Mouse (Mus musculus) liver, embryonic 11.5 days (tissue): ENCODE measurements around the gene Adamts17. TPM values are rescaled to one million over a fixed set of nuclear protein-coding genes. Genes with fewer than 3 reads are reported as not detected.

ENCODE experiments used
- ATAC-seq: fragments of 200-750 bp; cut with Nextera tagmentation; replicated peaks from 2 replicates; pipeline ENCODE4 v1.8.0; 2017; ENCODE audit warnings: moderate number of reproducible peaks, mild to moderate bottlenecking, moderate TSS enrichment, moderate library complexity; ENCODE audit not compliant: low FRiP score
- DNase-seq: peaks from one replicate; pipeline ENCODE4 v3.0.0-alpha.2; 2017; ENCODE audit warnings: low spot score
- H3K27ac ChIP-seq: fragments of 300-500 bp; sonication (generic); 2 replicates; pipeline ENCODE4 v1.5.1; 2014; ENCODE audit warnings: mild to moderate bottlenecking, low read depth, low read length, control low read depth
- H3K27me3 ChIP-seq: fragments of 300-500 bp; sonication (generic); replicated peaks from 2 replicates; pipeline ENCODE4 v1.6.1; 2014; ENCODE audit warnings: low read length, mixed read lengths; ENCODE audit not compliant: control insufficient read depth, insufficient read depth
- H3K36me3 ChIP-seq: fragments of 300-500 bp; sonication (generic); 2 replicates; pipeline ENCODE4 v1.6.1; 2014; ENCODE audit warnings: mild to moderate bottlenecking, low read length, moderate library complexity, mixed read lengths; ENCODE audit not compliant: control insufficient read depth, insufficient read depth
- H3K4me1 ChIP-seq: fragments of 300-500 bp; sonication (generic); replicated peaks from 2 replicates; pipeline ENCODE4 v1.6.1; 2014; ENCODE audit warnings: low read length, mixed read lengths; ENCODE audit not compliant: control insufficient read depth, insufficient read depth
- H3K4me2 ChIP-seq: fragments of 300-500 bp; sonication (generic); 2 replicates; pipeline ENCODE4 v1.6.1; 2014; ENCODE audit warnings: mild to moderate bottlenecking, control low read depth, moderate library complexity
- H3K4me3 ChIP-seq: fragments of 300-500 bp; sonication (generic); 2 replicates; pipeline ENCODE4 v1.5.1; 2014; ENCODE audit warnings: low read depth, low read length, control low read depth
- H3K9ac ChIP-seq: fragments of 300-500 bp; sonication (generic); 2 replicates; pipeline ENCODE4 v1.6.1; 2014; ENCODE audit warnings: low read depth, low read length, control low read depth
- H3K9me3 ChIP-seq: fragments of 300-500 bp; sonication (generic); 2 replicates; pipeline ENCODE4 v1.6.1; 2016; ENCODE audit warnings: low read length, inconsistent platforms, mixed read lengths; ENCODE audit not compliant: control insufficient read depth
- WGBS: fragments of 180-500 bp; shearing (Covaris S2); extraction: QIAGEN DNeasy Blood & Tissue Kit; methylation state at CpG from one replicate; pipeline ENCODE4 v1.1.7; 2014; 5-methylcytosine and 5-hydroxymethylcytosine counted together
- polyA plus RNA-seq: library from polyadenylated mRNA; unstranded; fragments of >200 nt; fragmentation: Nextera tagmentation; extraction: Ambion mirVana; gene quantifications from 2 replicates; pipeline ENCODE4 v1.2.1, GENCODE M21; 2014

Gene Adamts17
- polyA plus RNA-seq, 1 experiment from 2014 or later: 1.5 TPM

GRCm38 (mm10) chr7:66857610-66858009 lies 18.1 kb downstream of the Adamts17 start:
- no peaks in the 10 kb centered on the region for H3K36me3 ChIP-seq
- DNase-seq (no peak), ATAC-seq (no peak)
- no peak overlapping the region for H3K27ac ChIP-seq
- H3K4me2 ChIP-seq: no peak overlapping the region
- H3K4me1 ChIP-seq: no peaks in the 10 kb centered on the region
- H3K9ac ChIP-seq: no peak overlapping the region
- WGBS: 64% methylated on average over 1 of the region's 1 CpGs
- no peaks in the 10 kb centered on the region for H3K9me3 ChIP-seq
- no peak overlapping the region for H3K4me3 ChIP-seq
- H3K27me3 ChIP-seq: no peaks in the 10 kb centered on the region

- Histone ChIP-seq H3K27ac (no peak overlapping the region), H3K9me3 (no peaks in the 10 kb centered on the region), H3K27me3 (no peaks in the 10 kb centered on the region), H3K4me3 (no peak overlapping the region), H3K36me3 (no peaks in the 10 kb centered on the region), H3K4me1 (no peaks in the 10 kb centered on the region), H3K9ac (no peak overlapping the region), H3K4me2 (no peak overlapping the region)
- WGBS: 69% methylated on average over 12 of the region's 12 CpGs
- no peak for DNase-seq
- ATAC-seq: no peak
Measured at GRCm38 (mm10) chr7:66858247-66859075, 18.9 kb downstream of the Adamts17 start.

- DNase-seq: no peak
Measured at GRCm38 (mm10) chr7:66859220-66859619, 19.7 kb downstream of the Adamts17 start.

GRCm38 (mm10) chr7:66866944-66867718 lies 27.6 kb downstream of the Adamts17 start:
- no peak overlapping the region for H3K9ac ChIP-seq
- H3K4me3 ChIP-seq: no peak overlapping the region
- WGBS: 72% methylated on average over 19 of the region's 19 CpGs
- H3K4me2 ChIP-seq: no peak overlapping the region
- ATAC-seq: no peak
- H3K36me3 ChIP-seq: no peaks in the 10 kb centered on the region
- H3K27ac ChIP-seq: no peak overlapping the region
- DNase-seq: no peak
- no peaks in the 10 kb centered on the region for H3K27me3 ChIP-seq
- no peaks in the 10 kb centered on the region for H3K4me1 ChIP-seq
- no peaks in the 10 kb centered on the region for H3K9me3 ChIP-seq

More at GRCm38 (mm10) chr7:66859220-66859619, 19.7 kb downstream of the Adamts17 start:
- H3K27ac ChIP-seq: no peak overlapping the region
- H3K4me2 ChIP-seq: no peak overlapping the region
- H3K9me3 ChIP-seq: no peaks in the 10 kb centered on the region
- H3K36me3 ChIP-seq: no peaks in the 10 kb centered on the region
- no peak overlapping the region for H3K9ac ChIP-seq
- no peaks in the 10 kb centered on the region for H3K4me1 ChIP-seq
- no peak overlapping the region for H3K4me3 ChIP-seq
- ATAC-seq: no peak
- H3K27me3 ChIP-seq: no peaks in the 10 kb centered on the region
- WGBS: 81% methylated on average over 5 of the region's 5 CpGs

GRCm38 (mm10) chr7:66867719-66868501 lies 28.4 kb downstream of the Adamts17 start:
- H3K4me2 ChIP-seq: no peak overlapping the region
- no peak overlapping the region for H3K9ac ChIP-seq
- ATAC-seq: no peak
- 71% methylated on average over 13 of the region's 13 CpGs for WGBS
- no peak overlapping the region for H3K4me3 ChIP-seq
- no peaks in the 10 kb centered on the region for H3K9me3 ChIP-seq
- DNase-seq: no peak
- no peaks in the 10 kb centered on the region for H3K27me3 ChIP-seq
- no peaks in the 10 kb centered on the region for H3K36me3 ChIP-seq
- no peaks in the 10 kb centered on the region for H3K4me1 ChIP-seq
- H3K27ac ChIP-seq: no peak overlapping the region

DNA sequence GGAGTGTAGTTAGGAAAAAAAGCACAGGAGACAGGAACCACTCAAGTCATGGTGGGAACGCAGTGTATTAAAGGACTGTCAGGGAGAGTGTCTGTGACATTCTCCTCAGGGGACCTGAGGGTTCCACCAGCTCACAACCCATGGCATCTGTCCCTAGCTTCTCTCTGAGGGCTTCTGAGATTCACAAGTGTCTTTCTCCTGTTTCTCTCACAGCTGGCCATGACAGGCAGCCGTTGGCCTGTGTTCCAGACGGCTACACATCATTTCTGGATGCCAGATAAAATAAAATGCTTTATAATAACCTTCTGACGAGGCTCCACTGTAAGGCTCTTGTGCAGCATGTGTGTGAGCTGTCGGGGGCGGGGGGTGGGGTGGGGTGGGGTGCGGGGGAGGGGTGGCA lies 32.0 kb downstream of the Adamts17 start:
- no peak overlapping the region for H3K27ac ChIP-seq
- 73% methylated on average over 7 of the region's 7 CpGs for WGBS
- H3K9me3 ChIP-seq: no peaks in the 10 kb centered on the region
- ATAC-seq (no peak), DNase-seq (no peak)
- no peaks in the 10 kb centered on the region for H3K27me3 ChIP-seq
- no peak overlapping the region for H3K9ac ChIP-seq
- no peak overlapping the region for H3K4me2 ChIP-seq
- H3K4me1 ChIP-seq: no peaks in the 10 kb centered on the region
- H3K4me3 ChIP-seq: no peak overlapping the region
- H3K36me3 ChIP-seq: no peaks in the 10 kb centered on the region

DNA sequence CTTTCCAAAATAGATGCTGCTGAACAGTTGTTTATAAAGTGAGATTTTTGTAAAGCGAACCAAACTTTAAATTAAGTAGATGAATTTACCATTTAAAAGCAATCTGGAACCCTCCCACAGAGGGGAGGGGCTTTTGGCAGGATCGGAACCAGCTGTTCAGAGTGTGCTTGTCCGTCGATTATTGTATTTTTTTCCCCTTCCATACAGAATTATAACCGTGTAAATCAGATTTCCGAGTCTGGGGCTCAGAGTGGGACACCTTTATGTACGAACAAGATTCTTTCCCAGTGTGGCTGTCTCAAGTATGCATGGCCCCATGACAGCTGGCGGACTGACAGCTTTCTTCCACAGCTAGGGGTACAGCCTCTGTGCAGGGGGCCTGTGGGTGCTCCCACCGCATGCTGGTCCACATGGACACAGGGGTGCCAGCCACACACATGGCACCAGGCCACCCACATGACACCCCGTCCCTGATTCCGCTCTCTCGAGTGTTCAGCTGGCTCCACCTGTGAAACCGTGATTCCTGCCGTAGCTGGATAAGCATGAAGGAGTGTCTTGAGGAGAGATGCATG lies 32.5 kb downstream of the Adamts17 start:
- ATAC-seq (no peak), DNase-seq (no peak)
- Histone ChIP-seq H3K4me3 (no peak overlapping the region), H3K27me3 (no peaks in the 10 kb centered on the region), H3K4me2 (no peak overlapping the region), H3K27ac (no peak overlapping the region), H3K36me3 (no peaks in the 10 kb centered on the region), H3K4me1 (no peaks in the 10 kb centered on the region), H3K9me3 (no peaks in the 10 kb centered on the region), H3K9ac (no peak overlapping the region)
- 87% methylated on average over 14 of the region's 14 CpGs for WGBS

- Histone ChIP-seq H3K4me1 (no peaks in the 10 kb centered on the region), H3K27me3 (no peaks in the 10 kb centered on the region), H3K27ac (no peak overlapping the region), H3K36me3 (no peaks in the 10 kb centered on the region), H3K9me3 (no peaks in the 10 kb centered on the region), H3K9ac (no peak overlapping the region), H3K4me3 (no peak overlapping the region), H3K4me2 (no peak overlapping the region)
- 83% methylated on average over 2 of the region's 2 CpGs for WGBS
- ATAC-seq (no peak), DNase-seq (no peak)
Measured at GRCm38 (mm10) chr7:66873235-66873634, 33.7 kb downstream of the Adamts17 start.
